15 mouse cellular contexts compared by ENCODE assay signal in genomic region chr1:53845854-53846253, GRCm38 (mm10).
DNase-seq lines count a peak whose midpoint lies in the region; ATAC-seq and TF ChIP-seq lines count a peak whose summit lies in the region.
"Had no signal": no experiment of that assay in that cellular context is flagged by ENCODE, and none has a peak within 500 bp of the region (broad histone marks: within the 10 kb centered on the region; RNA-seq: fewer than 3 reads in every experiment).

No protein-coding gene starts in this region.

- TF ChIP-seq EP300 in CH12.LX (IDR thresholded peaks at IDR 0.05; ENCODE audit: low read length): no peak

- H3K9ac ChIP-seq in limb, embryonic 14.5 days (ENCODE audit: low read depth, low read length, severe bottlenecking): no peak overlapping the region
- no peak overlapping the region for H3K9ac ChIP-seq in CH12.LX (ENCODE audit: insufficient read depth, low read depth)
- H3K9ac ChIP-seq: limb, embryonic 13.5 days had no signal

- dilution Hi-C loops in CH12.LX (cut with MboI; ENCODE audit: extremely low pct_ligation_motif_present, extremely low pct_unique_long_range_greater_than_20kb, low sequenced_read_pairs): no loop called here

- in situ Hi-C loops in CH12.LX (cut with MboI; ENCODE audit: low pct_ligation_motif_present, low pct_unique_long_range_greater_than_20kb, low sequenced_read_pairs): no loop called here

- H3K4me3 ChIP-seq in limb, embryonic 14.5 days (replicated peaks; ENCODE audit: low read length): no peak overlapping the region
- no peak overlapping the region for H3K4me3 ChIP-seq in limb, embryonic 10.5 days
- H3K4me3 ChIP-seq in CH12.LX (replicated peaks in 1 of 3; ENCODE audit: low read depth in 2 of 3, low read length in 2 of 3, poor library complexity in 1 of 3): peak overlapping the region in 1 of 3 experiments; percentile 19
- H3K4me3 ChIP-seq: erythroblast, embryonic 14.5 days; hindbrain, embryonic 10.5 days; layer of hippocampus, adult 2 months; limb, embryonic 13.5 days had no signal

- DNase-seq in limb, embryonic 14.5 days (ENCODE audit: low spot score): peak; percentile 36
- no peak for DNase-seq in limb, embryonic 10.5 days (ENCODE audit: low spot score)
- no peak for DNase-seq in CH12.LX (ENCODE audit: extremely low read depth)
- DNase-seq in fat pad, adult 2 months (ENCODE audit: extremely low read depth, low read depth, low spot score): peak; percentile 40
- DNase-seq in skeletal muscle tissue, adult 2 months (ENCODE audit: low read depth, low spot score): peak; percentile 25
- DNase-seq in T-cell, adult 2 months (ENCODE audit: low spot score): no peak
- DNase-seq in thymus, postnatal 4 days: no peak
- DNase-seq: adrenal gland, postnatal 36 days; cerebellum, adult 8-10 months; gastrocnemius, postnatal 25 days had no signal

- ATAC-seq in limb, embryonic 14.5 days (ENCODE audit: low FRiP score, low read depth): no peak

- no peaks in the 10 kb centered on the region for H3K27me3 ChIP-seq in limb, embryonic 14.5 days (ENCODE audit: control insufficient read depth, insufficient read depth, low read length)
- H3K27me3 ChIP-seq in limb, embryonic 10.5 days (ENCODE audit: low read depth, poor library complexity, severe bottlenecking): no peaks in the 10 kb centered on the region
- H3K27me3 ChIP-seq in CH12.LX (replicated peaks): no peaks in the 10 kb centered on the region
- H3K27me3 ChIP-seq: limb, embryonic 13.5 days had no signal

- TF ChIP-seq CTCF in CH12.LX (conservative IDR thresholded peaks at IDR 0.05 in 1 of 2, IDR thresholded peaks at IDR 0.05 in 1 of 2; ENCODE audit: low read depth in 2 of 2, low read length in 2 of 2): no peak

- no peak for TF ChIP-seq POLR2A in limb, embryonic 14.5 days (IDR thresholded peaks at IDR 0.05; ENCODE audit: borderline replicate concordance, extremely low read depth, insufficient read depth, insufficient read length)
- no peak for TF ChIP-seq POLR2A in CH12.LX (IDR thresholded peaks at IDR 0.05; ENCODE audit: low read depth, low read length)

- H3K4me2 ChIP-seq in limb, embryonic 14.5 days (replicated peaks; ENCODE audit: low read depth, low read length, severe bottlenecking): no peak overlapping the region
- H3K4me2 ChIP-seq in CH12.LX (ENCODE audit: insufficient read depth, low read depth, poor library complexity, severe bottlenecking): no peak overlapping the region
- H3K4me2 ChIP-seq: limb, embryonic 13.5 days; midbrain, embryonic 11.5 days had no signal

- H3K4me1 ChIP-seq in limb, embryonic 14.5 days (ENCODE audit: control insufficient read depth, insufficient read depth, low read length): no peaks in the 10 kb centered on the region
- H3K4me1 ChIP-seq in limb, embryonic 10.5 days: no peaks in the 10 kb centered on the region
- H3K4me1 ChIP-seq in CH12.LX (ENCODE audit: control insufficient read depth in 1 of 2, insufficient read depth in 2 of 2): peaks cover 18 to 41% of the 10 kb centered on the region in 2 experiments
- H3K4me1 ChIP-seq: hindbrain, embryonic 10.5 days; limb, embryonic 13.5 days had no signal

- H3K36me3 ChIP-seq in limb, embryonic 14.5 days (ENCODE audit: control insufficient read depth, insufficient read depth, low read length): no peaks in the 10 kb centered on the region; the same call in 1 of the 2 replicates
- H3K36me3 ChIP-seq in limb, embryonic 10.5 days: no peaks in the 10 kb centered on the region
- H3K36me3 ChIP-seq in CH12.LX (replicated peaks in 1 of 2; ENCODE audit: control insufficient read depth in 1 of 2, insufficient read depth in 1 of 2, low read length in 1 of 2): no peaks in the 10 kb centered on the region
- H3K36me3 ChIP-seq: hindbrain, embryonic 10.5 days; limb, embryonic 13.5 days had no signal

- H3K27ac ChIP-seq in limb, embryonic 14.5 days (replicated peaks; ENCODE audit: low read depth, low read length): no peak overlapping the region
- no peak overlapping the region for H3K27ac ChIP-seq in limb, embryonic 10.5 days
- peak overlapping the region; percentile 31 for H3K27ac ChIP-seq in CH12.LX (ENCODE audit: insufficient read depth, low read depth)
- H3K27ac ChIP-seq: hindbrain, embryonic 10.5 days; layer of hippocampus, adult 2 months; limb, embryonic 13.5 days had no signal

- no peaks in the 10 kb centered on the region for H3K9me3 ChIP-seq in limb, embryonic 14.5 days (ENCODE audit: control insufficient read depth, low read length)
- no peaks in the 10 kb centered on the region for H3K9me3 ChIP-seq in limb, embryonic 10.5 days (replicated peaks)
- H3K9me3 ChIP-seq in CH12.LX (replicated peaks; ENCODE audit: low read length): no peaks in the 10 kb centered on the region
- H3K9me3 ChIP-seq: hindbrain, embryonic 10.5 days; limb, embryonic 13.5 days had no signal

- H3K79me2 ChIP-seq in CH12.LX (replicated peaks; ENCODE audit: control insufficient read depth, extremely low read depth, insufficient read depth, poor library complexity, severe bottlenecking): no peaks in the 10 kb centered on the region

- no peak for TF ChIP-seq RAD21 in CH12.LX (IDR thresholded peaks at IDR 0.05; ENCODE audit: low read depth, low read length)

- 73% methylated on average over 8 of the region's 8 CpGs for WGBS in limb, embryonic 14.5 days
- 90% methylated on average over 8 of the region's 8 CpGs for WGBS in limb, embryonic 10.5 days

TF ChIP-seq in CH12.LX, 34 proteins besides CTCF, POLR2A, EP300 and RAD21:
- TF ChIP-seq NELFE (IDR thresholded peaks at IDR 0.05; ENCODE audit: low read depth, low read length) (no peak), TBP (conservative IDR thresholded peaks at IDR 0.05; ENCODE audit: low read depth, low read length) (no peak), IRF4 (IDR thresholded peaks at IDR 0.05; ENCODE audit: low read depth, low read length) (no peak), MEF2A (IDR thresholded peaks at IDR 0.05; ENCODE audit: borderline replicate concordance, low read depth, low read length) (no peak), SMC3 (IDR thresholded peaks at IDR 0.05; ENCODE audit: low read depth, low read length) (no peak)

Comparison
In these comparisons a context has a peak if more than half of its experiments do, and no peak if none do; other contexts are left out.
1. DNase-seq: peak in limb, embryonic 14.5 days (single experiment), fat pad, adult 2 months (single experiment) and skeletal muscle tissue, adult 2 months (single experiment); none in limb, embryonic 10.5 days (single experiment), CH12.LX (single experiment), T-cell, adult 2 months (single experiment) and thymus, postnatal 4 days (single experiment).